Mouse (Mus musculus): ENCODE results near the gene Nlgn2. TPM values are rescaled to one million over a fixed set of nuclear protein-coding genes. Genes with fewer than 3 reads are reported as not detected.
A peak's percentile ranks its signal among the peaks of the same experiment; 100 is the strongest.

The Nlgn2 gene
- polyA plus RNA-seq, 1 experiment from 2014 or later, result 7.6 TPM

- ATAC-seq (replicated peaks; ENCODE audit: low FRiP score), result peak; percentile 61
- no peaks in the 10 kb centered on the region for H3K36me3 ChIP-seq
- H3K4me2 ChIP-seq, result peak within 1 kb of the TSS; percentile 51
- peak within 1 kb of the TSS; percentile 39; the same call in 1 of the 2 replicates for H3K9ac ChIP-seq
- WGBS, result 19% methylated on average over 30 of the region's 30 CpGs
- H3K27me3 ChIP-seq, result peaks cover 23% of the 10 kb centered on the region
- H3K4me1 ChIP-seq, result peaks cover 23% of the 10 kb centered on the region
- no peaks in the 10 kb centered on the region for H3K9me3 ChIP-seq (replicated peaks)
- H3K27ac ChIP-seq, result peak within 1 kb of the TSS; percentile 41
- peak within 1 kb of the TSS; percentile 38 for H3K4me3 ChIP-seq (replicated peaks)
Measured at GRCm38 (mm10) chr11:69858113-69858998, 20.8 kb upstream of the Nlgn2 start, which contains the start of gene Tnk1. Tnk1 (minus strand) TSS chr11:69858730.

- H3K4me1 ChIP-seq, result peaks cover 28% of the 10 kb centered on the region
- 0 out of 2 replicates have a peak overlapping the region, but pooled peaks have one; percentile 7 for H3K27ac ChIP-seq
- peak overlapping the region; percentile 39 for H3K4me2 ChIP-seq
- peak; percentile 77 for ATAC-seq (replicated peaks; ENCODE audit: low FRiP score)
- H3K9me3 ChIP-seq (replicated peaks), result no peaks in the 10 kb centered on the region
- no peak overlapping the region for H3K9ac ChIP-seq
- H3K36me3 ChIP-seq, result peaks cover 25% of the 10 kb centered on the region
- 27% methylated on average over 16 of the region's 16 CpGs for WGBS
- H3K4me3 ChIP-seq (replicated peaks), result no peak overlapping the region
- peaks cover 23% of the 10 kb centered on the region for H3K27me3 ChIP-seq
Measured at GRCm38 (mm10) chr11:69855347-69855746, 17.8 kb upstream of the Nlgn2 start.

- H3K4me1 ChIP-seq, result peaks cover 28% of the 10 kb centered on the region
- H3K4me3 ChIP-seq (replicated peaks), result no peak overlapping the region
- no peak overlapping the region for H3K9ac ChIP-seq
- H3K9me3 ChIP-seq (replicated peaks), result no peaks in the 10 kb centered on the region
- no peak overlapping the region for H3K4me2 ChIP-seq
- H3K36me3 ChIP-seq, result peaks cover 31% of the 10 kb centered on the region
- WGBS, result 82% methylated on average over 10 of the region's 10 CpGs
- H3K27me3 ChIP-seq, result peaks cover 20% of the 10 kb centered on the region
- H3K27ac ChIP-seq, result no peak overlapping the region
- ATAC-seq (replicated peaks; ENCODE audit: low FRiP score), result no peak
Measured at GRCm38 (mm10) chr11:69854680-69855079, 17.1 kb upstream of the Nlgn2 start.

GRCm38 (mm10) chr11:69853994-69854393, 16.4 kb upstream of the Nlgn2 start:
- ATAC-seq (replicated peaks; ENCODE audit: low FRiP score), result 0 out of 2 replicates have a peak, but pooled peaks have one; percentile 42
- Histone ChIP-seq H3K27me3 (peaks cover 13% of the 10 kb centered on the region), H3K9me3 (replicated peaks) (no peaks in the 10 kb centered on the region), H3K9ac (no peak overlapping the region), H3K27ac (0 out of 2 replicates have a peak overlapping the region, but pooled peaks have one; percentile 18), H3K4me1 (peaks cover 27% of the 10 kb centered on the region), H3K4me3 (replicated peaks) (no peak overlapping the region), H3K36me3 (peaks cover 38% of the 10 kb centered on the region), H3K4me2 (no peak overlapping the region)
- 62% methylated on average over 7 of the region's 7 CpGs for WGBS

GRCm38 (mm10) chr11:69850754-69851153, 13.2 kb upstream of the Nlgn2 start:
- Histone ChIP-seq H3K27me3 (no peaks in the 10 kb centered on the region), H3K36me3 (peaks cover 52% of the 10 kb centered on the region), H3K4me2 (no peak overlapping the region), H3K9ac (no peak overlapping the region), H3K4me3 (replicated peaks) (no peak overlapping the region), H3K27ac (no peak overlapping the region), H3K9me3 (replicated peaks) (no peaks in the 10 kb centered on the region), H3K4me1 (peaks cover 42% of the 10 kb centered on the region)
- 76% methylated on average over 8 of the region's 8 CpGs for WGBS
- no peak for ATAC-seq (replicated peaks; ENCODE audit: low FRiP score)

- WGBS, result 92% methylated on average over 15 of the region's 15 CpGs
- Histone ChIP-seq H3K36me3 (peaks cover 52% of the 10 kb centered on the region), H3K27ac (no peak overlapping the region), H3K4me2 (no peak overlapping the region), H3K4me1 (peaks cover 41% of the 10 kb centered on the region), H3K27me3 (no peaks in the 10 kb centered on the region), H3K4me3 (replicated peaks) (no peak overlapping the region), H3K9ac (no peak overlapping the region), H3K9me3 (replicated peaks) (no peaks in the 10 kb centered on the region)
- ATAC-seq (replicated peaks; ENCODE audit: low FRiP score), result no peak
Measured at GRCm38 (mm10) chr11:69849884-69850283, 12.3 kb upstream of the Nlgn2 start.

- no peak overlapping the region for H3K4me3 ChIP-seq (replicated peaks)
- peaks cover 37% of the 10 kb centered on the region for H3K4me1 ChIP-seq
- H3K36me3 ChIP-seq, result peaks cover 52% of the 10 kb centered on the region
- 89% methylated on average over 9 of the region's 9 CpGs for WGBS
- H3K27ac ChIP-seq, result peak overlapping the region; percentile 56; the same call in 1 of the 2 replicates
- no peaks in the 10 kb centered on the region for H3K9me3 ChIP-seq (replicated peaks)
- H3K4me2 ChIP-seq, result no peak overlapping the region
- ATAC-seq (replicated peaks; ENCODE audit: low FRiP score), result no peak
- H3K27me3 ChIP-seq, result no peaks in the 10 kb centered on the region
- H3K9ac ChIP-seq, result no peak overlapping the region
Measured at GRCm38 (mm10) chr11:69849128-69849527, 11.5 kb upstream of the Nlgn2 start.

GRCm38 (mm10) chr11:69848021-69848420, 10.4 kb upstream of the Nlgn2 start:
- Histone ChIP-seq H3K27ac (no peak overlapping the region), H3K4me3 (replicated peaks) (peak overlapping the region; percentile 78; the same call in 1 of the 2 replicates), H3K4me1 (peaks cover 32% of the 10 kb centered on the region), H3K27me3 (no peaks in the 10 kb centered on the region), H3K9ac (no peak overlapping the region), H3K9me3 (replicated peaks) (no peaks in the 10 kb centered on the region), H3K4me2 (peak overlapping the region; percentile 88; the same call in 1 of the 2 replicates), H3K36me3 (peaks cover 52% of the 10 kb centered on the region)
- no peak for ATAC-seq (replicated peaks; ENCODE audit: low FRiP score)
- 94% methylated on average over 6 of the region's 6 CpGs for WGBS

GRCm38 (mm10) chr11:69846738-69847688, 9.4 kb upstream of the Nlgn2 start:
- H3K4me1 ChIP-seq, result peaks cover 30% of the 10 kb centered on the region
- peak; percentile 70 for ATAC-seq (replicated peaks; ENCODE audit: low FRiP score)
- H3K27ac ChIP-seq, result peak overlapping the region; percentile 99
- peak overlapping the region; percentile 88 for H3K4me2 ChIP-seq
- H3K9me3 ChIP-seq (replicated peaks), result no peaks in the 10 kb centered on the region
- 9% methylated on average over 37 of the region's 37 CpGs for WGBS
- peak overlapping the region; percentile 78 for H3K4me3 ChIP-seq (replicated peaks)
- no peaks in the 10 kb centered on the region for H3K27me3 ChIP-seq
- peak overlapping the region; percentile 83 for H3K9ac ChIP-seq
- peaks cover 44% of the 10 kb centered on the region for H3K36me3 ChIP-seq

- Histone ChIP-seq H3K27ac (peak within 1 kb of the TSS; percentile 99), H3K27me3 (no peaks in the 10 kb centered on the region), H3K36me3 (peaks cover 36% of the 10 kb centered on the region), H3K4me1 (peaks cover 30% of the 10 kb centered on the region), H3K4me3 (replicated peaks) (peak within 1 kb of the TSS; percentile 78), H3K4me2 (peak within 1 kb of the TSS; percentile 88), H3K9me3 (replicated peaks) (no peaks in the 10 kb centered on the region), H3K9ac (peak within 1 kb of the TSS; percentile 83)
- WGBS, result 1% methylated on average over 38 of the region's 38 CpGs
- peak; percentile 92 for ATAC-seq (replicated peaks; ENCODE audit: low FRiP score)
Measured at GRCm38 (mm10) chr11:69846198-69846680, 8.7 kb upstream of the Nlgn2 start, which contains the start of gene Plscr3. Plscr3 (plus strand) TSS chr11:69846376.

- Histone ChIP-seq H3K36me3 (0 out of 2 replicates have a peak, but pooled peaks cover 7% of the 10 kb centered on the region), H3K9me3 (replicated peaks) (no peaks in the 10 kb centered on the region), H3K27me3 (peaks cover 17% of the 10 kb centered on the region), H3K4me2 (peak overlapping the region; percentile 97), H3K9ac (peak overlapping the region; percentile 61), H3K27ac (peak overlapping the region; percentile 90), H3K4me1 (peaks cover 46% of the 10 kb centered on the region), H3K4me3 (replicated peaks) (peak overlapping the region; percentile 74)
- no peak for ATAC-seq (replicated peaks; ENCODE audit: low FRiP score)
- WGBS, result 2% methylated on average over 7 of the region's 7 CpGs
Measured at GRCm38 (mm10) chr11:69838714-69839104, 1.1 kb upstream of the Nlgn2 start.
